Mouse (Mus musculus) bone marrow, adult 2 months (tissue): ENCODE results near the gene Nfe2l1.

Source experiments
- CTCF ChIP-seq: fragments of 200-500 bp; IDR thresholded peaks from 2 replicates; pipeline ENCODE4 v1.5.1; 2011; ENCODE audit warnings: low read length, control low read depth; ENCODE audit not compliant: control insufficient read depth, insufficient read depth
- POLR2A ChIP-seq: fragments of 200-500 bp; IDR thresholded peaks from 2 replicates; pipeline ENCODE4 v1.6.1; 2011; ENCODE audit warnings: low read depth, mild to moderate bottlenecking, control low read depth, low read length, borderline replicate concordance; ENCODE audit not compliant: control insufficient read depth

DNA sequence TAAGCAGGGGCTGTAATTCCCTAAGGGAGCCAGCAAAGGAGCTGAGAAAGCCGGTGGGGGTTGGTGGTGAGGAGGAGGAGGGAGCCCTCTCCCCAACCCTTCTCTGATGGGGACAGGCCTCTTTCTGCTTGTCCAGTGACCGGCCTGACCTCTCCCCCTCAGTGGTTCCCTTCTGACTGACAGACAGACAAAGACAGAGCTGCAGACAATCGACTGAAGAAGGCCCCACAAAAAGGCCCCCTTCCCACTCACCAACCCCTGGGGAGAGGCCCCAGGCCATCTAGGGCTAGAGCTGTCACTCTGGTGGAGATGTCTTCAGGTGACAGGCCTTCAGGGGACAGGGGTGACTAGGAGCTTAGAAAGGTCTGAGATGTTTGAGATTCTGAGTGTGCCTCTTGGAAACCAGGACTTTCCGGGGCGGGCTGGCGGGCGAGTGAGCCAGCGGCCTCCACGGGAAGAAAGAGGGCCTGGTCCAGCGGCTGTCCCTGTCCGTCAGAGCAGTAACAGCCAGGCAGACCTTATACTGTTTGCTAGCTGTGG, 43.9 kb upstream of the Nfe2l1 start:
- TF ChIP-seq CTCF (no peak), POLR2A (no peak)
